ENCODE assay signal across 14 mouse cellular contexts in genomic region chr7:19695213-19695594, GRCm38 (mm10). TPM values are rescaled to one million over a fixed set of nuclear protein-coding genes. Genes with fewer than 3 reads are reported as not detected.
DNase-seq lines count a peak whose midpoint lies in the region; ATAC-seq and TF ChIP-seq lines count a peak whose summit lies in the region.
"Had no signal": no experiment of that assay in that cellular context is flagged by ENCODE, and none has a peak within 500 bp of the region (broad histone marks: within the 10 kb centered on the region; RNA-seq: fewer than 3 reads in every experiment).

No protein-coding gene starts in this region.

- H3K36me3 ChIP-seq in hindbrain, embryonic 10.5 days, result peaks cover 18% of the 10 kb centered on the region
- peaks cover 6% of the 10 kb centered on the region; the same call in 1 of the 2 replicates for H3K36me3 ChIP-seq in hindbrain, embryonic 11.5 days (ENCODE audit: control insufficient read depth, insufficient read depth, low read length)
- H3K36me3 ChIP-seq in spleen, adult 2 months (ENCODE audit: control insufficient read depth, insufficient read depth, low read length), result peaks cover 10% of the 10 kb centered on the region
- H3K36me3 ChIP-seq in liver, embryonic 12.5 days, result peaks cover 20% of the 10 kb centered on the region

- H3K4me2 ChIP-seq in hindbrain, embryonic 11.5 days (replicated peaks; ENCODE audit: low read depth, low read length), result no peak overlapping the region
- peak overlapping the region; percentile 66 for H3K4me2 ChIP-seq in liver, embryonic 12.5 days
- H3K4me2 ChIP-seq: embryonic facial prominence, embryonic 13.5 days; neural tube, embryonic 15.5 days had no signal

- 49% methylated on average over 8 of the region's 8 CpGs for WGBS in hindbrain, embryonic 10.5 days
- 51% methylated on average over 8 of the region's 8 CpGs for WGBS in hindbrain, embryonic 11.5 days
- WGBS in spleen, adult 2 months, result 33% methylated on average over 8 of the region's 8 CpGs
- 2% methylated on average over 8 of the region's 8 CpGs for WGBS in liver, embryonic 12.5 days (ENCODE audit: insufficient replicate concordance)

- no peak overlapping the region for H3K9ac ChIP-seq in hindbrain, embryonic 11.5 days (ENCODE audit: low read depth, low read length)
- 0 out of 2 replicates have a peak overlapping the region, but pooled peaks have one; percentile 37 for H3K9ac ChIP-seq in liver, embryonic 12.5 days
- H3K9ac ChIP-seq: embryonic facial prominence, embryonic 13.5 days; neural tube, embryonic 15.5 days had no signal

- no peak overlapping the region for H3K4me3 ChIP-seq in hindbrain, embryonic 10.5 days
- no peak overlapping the region for H3K4me3 ChIP-seq in hindbrain, embryonic 11.5 days (ENCODE audit: low read depth, low read length)
- no peak overlapping the region for H3K4me3 ChIP-seq in spleen, adult 2 months (ENCODE audit: extremely low read depth, insufficient read depth, insufficient read length)
- H3K4me3 ChIP-seq in liver, embryonic 12.5 days, result no peak overlapping the region
- H3K4me3 ChIP-seq: embryonic facial prominence, embryonic 13.5 days; left cerebral cortex, adult 2 months; midbrain, embryonic 10.5 days; neural tube, embryonic 15.5 days had no signal

- TF ChIP-seq CTCF in spleen, adult 2 months (IDR thresholded peaks at IDR 0.05; ENCODE audit: extremely low read depth, insufficient read depth, insufficient read length, insufficient replicate concordance), result no peak

- peaks cover 62% of the 10 kb centered on the region for H3K4me1 ChIP-seq in hindbrain, embryonic 10.5 days (replicated peaks)
- peaks cover 3% of the 10 kb centered on the region; the same call in 1 of the 2 replicates for H3K4me1 ChIP-seq in hindbrain, embryonic 11.5 days (replicated peaks; ENCODE audit: control insufficient read depth, insufficient read depth, low read length)
- peaks cover 11% of the 10 kb centered on the region for H3K4me1 ChIP-seq in spleen, adult 2 months (ENCODE audit: control insufficient read depth, insufficient read depth, insufficient read length)
- peaks cover 93% of the 10 kb centered on the region for H3K4me1 ChIP-seq in liver, embryonic 12.5 days

- no peaks in the 10 kb centered on the region for H3K27me3 ChIP-seq in hindbrain, embryonic 10.5 days (ENCODE audit: insufficient read depth, poor library complexity, severe bottlenecking)
- H3K27me3 ChIP-seq in hindbrain, embryonic 11.5 days (ENCODE audit: control insufficient read depth, insufficient read depth, low read length), result no peaks in the 10 kb centered on the region
- no peaks in the 10 kb centered on the region for H3K27me3 ChIP-seq in spleen, adult 2 months (ENCODE audit: control insufficient read depth, insufficient read depth, low read length)
- peaks cover 11% of the 10 kb centered on the region; the same call in 1 of the 2 replicates for H3K27me3 ChIP-seq in liver, embryonic 12.5 days (replicated peaks)
- H3K27me3 ChIP-seq: embryonic facial prominence, embryonic 13.5 days; neural tube, embryonic 15.5 days had no signal

- intact Hi-C loops in left cerebral cortex, postnatal 36 days (cut with DNase I), result no loop called here

- no peak for DNase-seq in hindbrain, embryonic 10.5 days (ENCODE audit: low spot score)
- no peak for DNase-seq in hindbrain, embryonic 11.5 days (ENCODE audit: low spot score)
- DNase-seq in spleen, adult 2 months (ENCODE audit: low read depth in 1 of 2, low spot score in 2 of 2), result no peak
- no peak for DNase-seq in spleen, adult 18-20 months
- no peak for DNase-seq in ovary, postnatal 36 days (ENCODE audit: low spot score)
- DNase-seq in left cerebral cortex, postnatal 36 days (ENCODE audit: low spot score in 2 of 2), result no peak
- DNase-seq: cerebellum, adult 9-10 months; kidney, adult 8-10 months; thymus, postnatal 25 days had no signal

- peaks cover 9% of the 10 kb centered on the region for H3K9me3 ChIP-seq in hindbrain, embryonic 10.5 days
- H3K9me3 ChIP-seq in hindbrain, embryonic 11.5 days (ENCODE audit: control insufficient read depth, low read length), result no peaks in the 10 kb centered on the region
- H3K9me3 ChIP-seq in liver, embryonic 12.5 days (replicated peaks), result no peaks in the 10 kb centered on the region
- H3K9me3 ChIP-seq: neural tube, embryonic 15.5 days had no signal

- H3K27ac ChIP-seq in hindbrain, embryonic 10.5 days, result peak overlapping the region; percentile 53; the same call in 1 of the 2 replicates
- H3K27ac ChIP-seq in hindbrain, embryonic 11.5 days (ENCODE audit: low read depth, low read length), result no peak overlapping the region
- peak overlapping the region; percentile 18 for H3K27ac ChIP-seq in spleen, adult 2 months (ENCODE audit: insufficient read depth, low read length)
- H3K27ac ChIP-seq in liver, embryonic 12.5 days, result peak overlapping the region; percentile 89
- H3K27ac ChIP-seq: embryonic facial prominence, embryonic 13.5 days; left cerebral cortex, adult 2 months; midbrain, embryonic 10.5 days; neural tube, embryonic 15.5 days had no signal

- no peak for ATAC-seq in hindbrain, embryonic 11.5 days (ENCODE audit: low FRiP score)
- ATAC-seq in liver, embryonic 12.5 days, result 0 out of 2 replicates have a peak, but pooled peaks have one; percentile 2

- TF ChIP-seq POLR2A in spleen, adult 2 months (IDR thresholded peaks at IDR 0.05; ENCODE audit: low read depth, low read length), result no peak

RNA-seq across cellular contexts. Expression of gene Apoc1, which starts 2.7 kb away (rescaled TPM):
- 2.2 and 2.3 TPM in 2 replicates for polyA plus RNA-seq in hindbrain, embryonic 10.5 days (2016; fragmentation: Nextera tagmentation; extraction: Ambion mirVana)
- 3.0 and 3.4 TPM in 2 replicates for polyA plus RNA-seq in hindbrain, embryonic 11.5 days (2014; fragmentation: Nextera tagmentation; extraction: Ambion mirVana)
- polyA plus RNA-seq in spleen, adult 2 months (2012; rRNA removed), result 4.3 and 6.7 TPM in 2 replicates
- 190 and 197 TPM in 2 replicates for polyA plus RNA-seq in liver, embryonic 12.5 days (2016; fragmentation: Nextera tagmentation; extraction: Ambion mirVana)
- 1 to 10 TPM; 1.5 to 2.9 TPM for total RNA-seq in left cerebral cortex, postnatal 36 days (2021)

RNA-seq across cellular contexts. Expression of gene Apoe, which starts 3.8 kb away (rescaled TPM):
- 179 and 230 TPM in 2 replicates for polyA plus RNA-seq in hindbrain, embryonic 10.5 days (2016; fragmentation: Nextera tagmentation; extraction: Ambion mirVana)
- 192 and 221 TPM in 2 replicates for polyA plus RNA-seq in hindbrain, embryonic 11.5 days (2014; fragmentation: Nextera tagmentation; extraction: Ambion mirVana)
- 1,613 and 1,762 TPM in 2 replicates for polyA plus RNA-seq in spleen, adult 2 months (2012; rRNA removed)
- 1,254 and 1,289 TPM in 2 replicates for polyA plus RNA-seq in liver, embryonic 12.5 days (2016; fragmentation: Nextera tagmentation; extraction: Ambion mirVana)
- total RNA-seq in left cerebral cortex, postnatal 36 days (2021), result 1,000 to 10,000 TPM; 1,886 to 2,087 TPM

RNA-seq across cellular contexts. Expression of gene Apoc4, which starts 13.9 kb away (rescaled TPM):
- not detected in 2 replicates for polyA plus RNA-seq in hindbrain, embryonic 10.5 days (2016; fragmentation: Nextera tagmentation; extraction: Ambion mirVana)
- not detected in 2 replicates for polyA plus RNA-seq in hindbrain, embryonic 11.5 days (2014; fragmentation: Nextera tagmentation; extraction: Ambion mirVana)
- 0.25 and 0.28 TPM in 2 replicates for polyA plus RNA-seq in spleen, adult 2 months (2012; rRNA removed)
- 15.4 and 18.1 TPM in 2 replicates for polyA plus RNA-seq in liver, embryonic 12.5 days (2016; fragmentation: Nextera tagmentation; extraction: Ambion mirVana)
- total RNA-seq in left cerebral cortex, postnatal 36 days (2021), result not detected
- total RNA-seq: left cerebral cortex, adult 2 months had no signal
- polyA plus RNA-seq: embryonic facial prominence, embryonic 13.5 days; midbrain, embryonic 10.5 days had no signal

RNA-seq across cellular contexts. Expression of gene Gm44805, which starts 14.0 kb away (rescaled TPM):
- not detected in 2 replicates for polyA plus RNA-seq in hindbrain, embryonic 10.5 days (2016; fragmentation: Nextera tagmentation; extraction: Ambion mirVana)
- not detected in 2 replicates for polyA plus RNA-seq in hindbrain, embryonic 11.5 days (2014; fragmentation: Nextera tagmentation; extraction: Ambion mirVana)
- polyA plus RNA-seq in spleen, adult 2 months (2012; rRNA removed), result not detected in 2 replicates
- 2.7 and 4.9 TPM in 2 replicates for polyA plus RNA-seq in liver, embryonic 12.5 days (2016; fragmentation: Nextera tagmentation; extraction: Ambion mirVana)
- not detected for total RNA-seq in left cerebral cortex, postnatal 36 days (2021)
- total RNA-seq: left cerebral cortex, adult 2 months had no signal
- polyA plus RNA-seq: embryonic facial prominence, embryonic 13.5 days; midbrain, embryonic 10.5 days; neural tube, embryonic 15.5 days had no signal

RNA-seq across cellular contexts. Expression of gene Apoc2, which starts 17.5 kb away (rescaled TPM):
- polyA plus RNA-seq in hindbrain, embryonic 10.5 days (2016; fragmentation: Nextera tagmentation; extraction: Ambion mirVana), result 0.30 TPM in 1 of 2 replicates, not detected in the other
- polyA plus RNA-seq in hindbrain, embryonic 11.5 days (2014; fragmentation: Nextera tagmentation; extraction: Ambion mirVana), result 0.33 TPM in 1 of 2 replicates, not detected in the other
- polyA plus RNA-seq in spleen, adult 2 months (2012; rRNA removed), result 1.2 and 5.5 TPM in 2 replicates
- polyA plus RNA-seq in liver, embryonic 12.5 days (2016; fragmentation: Nextera tagmentation; extraction: Ambion mirVana), result 389 and 406 TPM in 2 replicates
- not detected for total RNA-seq in left cerebral cortex, postnatal 36 days (2021)
- total RNA-seq: left cerebral cortex, adult 2 months had no signal
- polyA plus RNA-seq: embryonic facial prominence, embryonic 13.5 days had no signal

Comparison
In these comparisons a context has a peak if more than half of its experiments do, and no peak if none do; other contexts are left out.
1. RNA of gene Apoc1, which starts 2.7 kb away (polyA plus RNA-seq): 190 to 197 TPM in liver, embryonic 12.5 days; 4.3 to 6.7 TPM in spleen, adult 2 months, 3.0 to 3.4 TPM in hindbrain, embryonic 11.5 days and 2.2 to 2.3 TPM in hindbrain, embryonic 10.5 days; every median in the first group is over 10 times any median in the second.
2. RNA of gene Apoc4, which starts 13.9 kb away (polyA plus RNA-seq): 15.4 to 18.1 TPM in liver, embryonic 12.5 days; 0.25 to 0.28 TPM in spleen, adult 2 months, not detected in hindbrain, embryonic 11.5 days and not detected in hindbrain, embryonic 10.5 days; every median in the first group is over 10 times any median in the second.